Mouse (Mus musculus): ENCODE measurements around the gene Grb10.

DNA sequence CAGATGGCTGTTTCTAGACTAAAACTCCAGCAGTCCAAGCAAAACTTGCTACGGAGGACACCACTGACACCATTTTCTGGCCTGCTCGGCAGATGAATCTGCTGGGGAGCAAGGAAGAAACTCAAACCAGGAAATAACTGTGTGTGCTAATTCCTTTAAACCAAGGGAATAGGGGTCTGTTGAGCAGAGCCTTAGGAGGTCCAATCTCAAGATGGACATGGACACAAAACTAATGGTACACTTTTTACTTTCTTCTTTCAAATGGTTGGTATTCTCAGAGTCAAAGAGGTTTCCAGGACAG lies 80.5 kb downstream of the Grb10 start:
- TF ChIP-seq CTCF (IDR thresholded peaks at IDR 0.05; ENCODE audit: low read depth) (no peak), EP300 (IDR thresholded peaks at IDR 0.05; ENCODE audit: low read depth) (no peak)
